Mouse (Mus musculus): ENCODE measurements at regions not wholly inside any gene's neighbourhood (a gene's known extent, or its start where the extent isn't known, plus 50 kb on each side); places are given as distances from the start of the nearest gene placed in this dataset.
A peak's percentile ranks its signal among the peaks of the same experiment; 100 is the strongest.

DNA sequence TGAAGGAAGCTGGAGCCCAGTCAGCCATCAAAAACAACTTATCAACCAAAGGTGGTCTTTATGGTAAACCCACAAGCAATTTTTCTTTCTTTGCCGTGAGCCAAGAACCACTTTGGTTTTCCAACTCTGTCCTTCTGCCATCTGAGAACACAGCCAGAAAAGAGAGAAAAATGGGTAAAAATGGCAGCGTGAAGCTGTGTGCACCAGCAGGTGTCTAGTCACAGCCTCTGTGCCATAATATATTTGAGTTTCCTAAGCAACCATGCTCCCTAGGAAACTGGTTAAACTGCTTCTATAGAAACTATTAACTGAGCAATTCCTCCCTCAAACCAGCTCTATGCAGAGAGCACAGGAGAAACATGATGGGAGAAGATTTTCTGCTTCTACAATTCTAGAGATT, 1402.2 kb downstream of the Pcdh9 start:
- DNase-seq (ENCODE audit: low spot score in 2 of 2), result peak in 1 of 2 experiments; percentile 19

All from layer of hippocampus, adult 18-20 months (tissue).